Mouse (Mus musculus): ENCODE measurements at regions not wholly inside any gene's neighbourhood (a gene's known extent, or its start where the extent isn't known, plus 50 kb on each side); places are given as distances from the start of the nearest gene placed in this dataset.

- TF ChIP-seq TCF12 (IDR thresholded peaks at IDR 0.05; ENCODE audit: insufficient read depth, poor library complexity, severe bottlenecking) (no peak), E2F4 (IDR thresholded peaks at IDR 0.05; ENCODE audit: insufficient read depth) (no peak), POLR2A (IDR thresholded peaks at IDR 0.05; ENCODE audit: insufficient read length, low read depth) (no peak), USF1 (IDR thresholded peaks at IDR 0.05; ENCODE audit: low read depth) (no peak), MYOG (IDR thresholded peaks at IDR 0.05; ENCODE audit: control insufficient read depth in 1 of 3, insufficient read depth in 1 of 3, insufficient read length in 2 of 3, low read depth in 2 of 3) (no peak), POLR2AphosphoS2 (IDR thresholded peaks at IDR 0.05; ENCODE audit: insufficient read length, low read depth) (no peak), SRF (IDR thresholded peaks at IDR 0.05; ENCODE audit: control insufficient read depth, insufficient read length, low read depth) (no peak), MAX (IDR thresholded peaks at IDR 0.05; ENCODE audit: low read depth) (no peak)
These were observed 402.7 kb upstream of the Btbd3 start for GRCm38 (mm10) chr2:137853399-137854259.
